Mouse (Mus musculus) small intestine, adult 2 months (tissue): ENCODE results near the gene Snrnp70.

Source experiments
- CTCF ChIP-seq: fragments of 200-500 bp; IDR thresholded peaks from 2 replicates; pipeline ENCODE4 v1.5.1; 2012; ENCODE audit warnings: low read depth, mild to moderate bottlenecking, control low read depth, inconsistent platforms, low read length, moderate library complexity, mixed read lengths; ENCODE audit not compliant: insufficient replicate concordance, insufficient read length; ENCODE audit errors: extremely low read depth
- POLR2A ChIP-seq: fragments of 200-500 bp; IDR thresholded peaks from 2 replicates; pipeline ENCODE4 v1.6.1; 2012; ENCODE audit warnings: low read depth, mild to moderate bottlenecking, control low read depth, inconsistent platforms, low read length, moderate library complexity

- no peak for TF ChIP-seq CTCF
- TF ChIP-seq POLR2A: no peak
These were observed 26.4 kb downstream of the Snrnp70 start for GRCm38 (mm10) chr7:45369022-45369745.
